Mouse (Mus musculus): Measurements from ENCODE around the gene Cep250. TPM values are rescaled to one million over a fixed set of nuclear protein-coding genes. Genes with fewer than 3 reads are reported as not detected.

Gene Cep250
- polyA plus RNA-seq, 1 experiment from 2014 or later = 32.1 TPM

DNA sequence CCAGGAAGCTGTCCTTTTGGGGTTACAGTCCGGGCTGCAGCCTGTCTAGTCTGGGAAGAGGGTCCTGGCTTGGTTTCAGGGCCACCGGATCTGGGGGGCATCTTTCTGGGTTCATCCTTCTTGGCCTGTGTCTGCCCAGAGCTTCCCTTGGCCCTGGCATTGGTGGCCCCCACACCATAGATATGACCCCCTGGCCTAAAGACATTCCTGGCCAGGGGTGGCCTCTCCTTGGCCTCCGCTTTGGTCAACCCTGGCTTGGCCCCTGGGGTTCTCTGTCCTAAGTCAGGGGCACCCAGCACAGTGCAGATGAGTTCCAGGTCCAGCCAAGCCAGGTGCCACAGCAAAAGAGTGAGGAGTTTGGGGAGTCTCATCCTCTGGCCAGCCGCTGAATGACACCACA is 11.6 kb upstream of the Cep250 start:
- WGBS = 67% methylated on average over 4 of the region's 4 CpGs
- Histone ChIP-seq H3K36me3 (peaks cover 21% of the 10 kb centered on the region), H3K9ac (peak overlapping the region; percentile 75), H3K27ac (peak overlapping the region; percentile 96), H3K4me1 (peaks cover 78% of the 10 kb centered on the region), H3K4me2 (replicated peaks) (peak overlapping the region; percentile 72), H3K4me3 (peak overlapping the region; percentile 51), H3K9me3 (no peaks in the 10 kb centered on the region), H3K27me3 (no peaks in the 10 kb centered on the region)
- ATAC-seq (ENCODE audit: low FRiP score, low read depth) = no peak; the same call in 1 of the 2 replicates

DNA sequence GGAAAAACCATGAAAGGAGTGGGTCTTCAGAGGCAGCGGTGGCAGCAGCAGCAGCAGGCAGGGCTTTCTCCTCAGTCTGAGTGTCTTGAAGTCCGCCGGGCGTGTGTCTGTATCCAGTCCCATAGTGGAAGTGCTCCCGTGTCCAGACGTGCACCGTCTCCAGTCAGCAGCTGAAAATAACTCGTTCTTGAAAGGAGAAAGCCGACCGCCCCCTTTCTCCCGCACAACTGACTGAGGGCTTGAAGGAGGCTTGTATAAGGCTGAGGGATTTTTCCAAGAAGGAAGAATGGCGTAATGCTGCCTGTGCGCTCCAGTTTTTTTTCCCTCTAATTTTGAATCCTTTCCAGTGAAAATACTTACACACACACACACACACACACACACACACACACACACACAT is 11.1 kb upstream of the Cep250 start, which contains the start of gene Gdf5:
TSS of gene Gdf5 (minus strand) at position 244 of the 400 bp plus-strand sequence.
- Histone ChIP-seq H3K4me3 (peak within 1 kb of the TSS; percentile 51), H3K9me3 (no peaks in the 10 kb centered on the region), H3K9ac (peak within 1 kb of the TSS; percentile 75), H3K4me2 (replicated peaks) (peak within 1 kb of the TSS; percentile 72), H3K27me3 (no peaks in the 10 kb centered on the region), H3K27ac (peak within 1 kb of the TSS; percentile 96), H3K4me1 (peaks cover 80% of the 10 kb centered on the region), H3K36me3 (peaks cover 16% of the 10 kb centered on the region)
- 13% methylated on average over 12 of the region's 13 CpGs for WGBS
- peak; percentile 64 for ATAC-seq (ENCODE audit: low FRiP score, low read depth)

DNA sequence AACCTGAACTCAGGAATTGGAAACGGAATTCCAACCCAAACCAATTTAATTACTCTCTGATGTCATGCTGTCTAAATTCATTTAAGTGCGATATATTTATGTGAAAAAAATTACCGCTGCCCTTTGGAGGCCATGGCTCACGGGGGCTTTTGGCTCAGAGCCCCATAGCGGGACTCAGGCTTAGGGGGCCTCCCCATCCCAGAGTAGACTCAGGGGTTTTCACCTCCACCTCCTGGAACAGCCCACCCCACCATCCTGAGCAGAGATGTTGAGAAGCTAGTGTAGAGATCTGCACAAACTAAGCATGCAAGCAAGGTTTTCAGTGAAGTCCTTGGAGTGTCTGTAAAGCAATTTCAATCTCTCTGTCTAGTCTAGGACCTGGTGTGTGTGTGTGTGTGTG is 10.7 kb upstream of the Cep250 start:
- Histone ChIP-seq H3K4me2 (replicated peaks) (peak overlapping the region; percentile 72), H3K9me3 (no peaks in the 10 kb centered on the region), H3K4me3 (peak overlapping the region; percentile 51), H3K9ac (no peak overlapping the region), H3K36me3 (peaks cover 12% of the 10 kb centered on the region; the same call in 1 of the 2 replicates), H3K4me1 (peaks cover 81% of the 10 kb centered on the region), H3K27ac (peak overlapping the region; percentile 75; the same call in 1 of the 2 replicates), H3K27me3 (no peaks in the 10 kb centered on the region)
- ATAC-seq (ENCODE audit: low FRiP score, low read depth) = peak; percentile 57
- 15% methylated on average over 5 of the region's 5 CpGs for WGBS

DNA sequence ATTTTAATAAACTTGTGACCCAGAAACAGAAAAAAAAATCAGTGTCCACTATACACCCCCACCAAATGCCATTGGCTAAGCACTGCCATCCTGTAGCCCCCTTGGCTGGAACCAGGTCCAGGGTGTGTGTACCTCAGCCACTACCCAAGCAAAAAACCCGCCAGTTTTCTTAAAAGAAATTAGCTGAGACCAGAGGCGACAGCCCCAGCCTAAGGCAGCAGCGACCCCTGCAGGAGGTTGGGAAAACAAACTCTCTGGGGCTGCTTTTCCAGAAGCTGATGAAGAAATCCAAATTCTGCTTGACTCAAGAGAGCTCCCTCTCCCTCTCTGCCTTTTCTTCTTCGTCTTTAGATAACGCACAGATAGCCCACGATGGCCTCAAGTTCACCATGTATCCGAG is 10.2 kb upstream of the Cep250 start:
- 4% methylated on average over 7 of the region's 7 CpGs for WGBS
- peak; percentile 29; the same call in 1 of the 2 replicates for ATAC-seq (ENCODE audit: low FRiP score, low read depth)
- peak overlapping the region; percentile 72 for H3K4me2 ChIP-seq (replicated peaks)
- H3K4me1 ChIP-seq = peaks cover 78% of the 10 kb centered on the region
- H3K27me3 ChIP-seq = no peaks in the 10 kb centered on the region
- H3K9ac ChIP-seq = no peak overlapping the region
- H3K27ac ChIP-seq = peak overlapping the region; percentile 75; the same call in 1 of the 2 replicates
- H3K9me3 ChIP-seq = no peaks in the 10 kb centered on the region
- peaks cover 8% of the 10 kb centered on the region; the same call in 1 of the 2 replicates for H3K36me3 ChIP-seq
- no peak overlapping the region for H3K4me3 ChIP-seq

DNA sequence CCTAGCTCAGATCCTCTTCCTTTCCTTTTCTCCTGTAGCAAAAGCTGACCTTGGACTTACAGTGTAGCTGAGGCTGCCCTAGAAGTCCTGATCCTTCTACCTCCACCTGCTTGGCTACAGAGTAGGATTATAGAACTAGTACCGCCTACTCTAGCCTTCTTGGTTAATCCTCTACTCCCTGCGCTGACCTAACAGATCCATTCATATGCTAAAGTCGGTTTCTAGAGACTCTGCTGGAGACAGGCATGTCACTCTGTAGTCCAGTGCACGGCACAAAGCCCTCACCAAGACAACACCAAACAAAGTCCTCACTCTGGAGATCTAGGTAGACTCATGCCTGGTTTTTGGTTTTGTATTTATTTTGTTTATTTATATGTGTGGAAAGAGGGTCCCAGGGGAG is 9.8 kb upstream of the Cep250 start:
- H3K27ac ChIP-seq = peak overlapping the region; percentile 75; the same call in 1 of the 2 replicates
- peaks cover 74% of the 10 kb centered on the region for H3K4me1 ChIP-seq
- ATAC-seq (ENCODE audit: low FRiP score, low read depth) = no peak
- H3K9ac ChIP-seq = no peak overlapping the region
- H3K4me3 ChIP-seq = no peak overlapping the region
- whole genome bisulfite sequencing = 32% methylated on average over 4 of the region's 4 CpGs
- no peaks in the 10 kb centered on the region for H3K9me3 ChIP-seq
- no peaks in the 10 kb centered on the region for H3K27me3 ChIP-seq
- H3K4me2 ChIP-seq (replicated peaks) = peak overlapping the region; percentile 72
- H3K36me3 ChIP-seq = peaks cover 4% of the 10 kb centered on the region; the same call in 1 of the 2 replicates

DNA sequence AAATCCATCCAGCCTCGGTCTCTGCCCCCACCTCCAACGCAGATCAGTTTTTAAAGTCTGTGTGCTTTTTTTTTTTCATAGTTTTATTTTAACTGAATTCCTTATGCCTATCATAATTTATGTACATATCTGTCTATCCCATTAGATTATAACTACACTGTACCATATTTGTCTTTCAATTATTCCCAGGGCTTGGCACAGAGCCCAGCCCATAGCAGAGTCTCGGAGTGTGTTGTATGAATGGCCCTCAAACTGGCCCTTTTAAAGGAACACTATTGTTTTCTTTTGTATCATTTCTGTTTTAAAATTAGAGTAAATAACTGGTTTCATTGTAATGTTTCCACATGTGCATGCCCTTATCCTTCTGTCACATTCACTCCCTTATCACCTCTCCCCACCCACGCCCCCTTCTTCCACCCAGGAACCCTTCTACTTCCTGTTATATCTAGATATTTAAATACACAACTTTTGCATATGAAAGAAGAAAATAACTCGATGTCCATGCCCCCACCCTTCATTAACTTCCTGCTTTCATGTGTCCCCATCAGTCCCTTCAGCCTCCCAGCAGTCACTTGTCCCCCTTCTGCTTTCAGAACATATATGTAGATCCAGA is 8.8 kb upstream of the Cep250 start:
- Histone ChIP-seq H3K9ac (no peak overlapping the region), H3K36me3 (no peaks in the 10 kb centered on the region), H3K27me3 (no peaks in the 10 kb centered on the region), H3K4me1 (peaks cover 64% of the 10 kb centered on the region), H3K9me3 (no peaks in the 10 kb centered on the region), H3K27ac (no peak overlapping the region), H3K4me2 (replicated peaks) (no peak overlapping the region), H3K4me3 (no peak overlapping the region)
- no peak for ATAC-seq (ENCODE audit: low FRiP score, low read depth)
- 53% methylated on average over 5 of the region's 5 CpGs for WGBS

DNA sequence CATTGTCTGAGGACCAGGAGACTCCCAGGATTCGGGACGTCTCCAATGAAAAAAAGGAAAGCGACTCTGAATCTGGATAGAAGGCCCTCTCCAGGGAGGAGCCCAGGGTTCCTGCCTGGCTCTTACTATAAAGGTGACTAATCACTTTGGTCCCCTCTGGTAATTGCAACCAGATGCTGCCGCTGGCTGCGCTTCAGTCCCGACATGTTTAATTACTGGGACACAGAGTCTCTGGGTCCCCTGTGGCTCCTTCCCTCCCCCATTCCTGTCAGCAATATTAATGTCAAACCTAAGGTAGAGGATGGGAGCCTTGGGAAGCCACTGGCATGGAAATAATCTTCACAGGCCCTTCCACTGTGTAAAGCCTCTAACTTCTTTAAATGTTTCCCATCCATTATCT is 6.9 kb upstream of the Cep250 start:
- Histone ChIP-seq H3K4me1 (peaks cover 47% of the 10 kb centered on the region), H3K9ac (no peak overlapping the region), H3K4me3 (no peak overlapping the region), H3K4me2 (replicated peaks) (peak overlapping the region; percentile 30), H3K9me3 (no peaks in the 10 kb centered on the region), H3K27me3 (no peaks in the 10 kb centered on the region), H3K36me3 (no peaks in the 10 kb centered on the region), H3K27ac (no peak overlapping the region)
- WGBS = 7% methylated on average over 6 of the region's 6 CpGs
- ATAC-seq (ENCODE audit: low FRiP score, low read depth) = no peak

DNA sequence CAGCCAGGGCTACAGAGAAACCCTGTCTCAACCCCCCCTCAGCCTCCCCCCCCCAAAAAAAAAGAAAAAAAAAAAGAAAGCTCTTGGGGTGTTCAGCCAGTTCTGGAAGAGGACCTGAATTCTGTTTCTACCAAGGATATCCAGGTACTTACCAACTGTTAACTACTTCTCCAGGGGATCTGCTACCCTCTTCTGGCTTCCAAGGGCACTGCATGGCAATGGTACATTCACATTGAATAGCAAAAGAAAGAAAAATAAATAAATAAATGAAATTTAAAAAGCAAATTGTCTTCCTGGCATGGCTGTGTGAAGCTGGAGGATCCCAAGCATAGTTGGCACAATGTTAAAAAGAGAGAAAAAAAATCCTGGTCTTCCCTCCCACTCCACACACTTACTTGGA is 4.3 kb upstream of the Cep250 start:
- Histone ChIP-seq H3K4me3 (no peak overlapping the region), H3K27ac (no peak overlapping the region), H3K4me1 (peaks cover 22% of the 10 kb centered on the region), H3K9me3 (no peaks in the 10 kb centered on the region), H3K9ac (no peak overlapping the region), H3K27me3 (no peaks in the 10 kb centered on the region), H3K4me2 (replicated peaks) (no peak overlapping the region), H3K36me3 (no peaks in the 10 kb centered on the region)
- ATAC-seq (ENCODE audit: low FRiP score, low read depth) = no peak

DNA sequence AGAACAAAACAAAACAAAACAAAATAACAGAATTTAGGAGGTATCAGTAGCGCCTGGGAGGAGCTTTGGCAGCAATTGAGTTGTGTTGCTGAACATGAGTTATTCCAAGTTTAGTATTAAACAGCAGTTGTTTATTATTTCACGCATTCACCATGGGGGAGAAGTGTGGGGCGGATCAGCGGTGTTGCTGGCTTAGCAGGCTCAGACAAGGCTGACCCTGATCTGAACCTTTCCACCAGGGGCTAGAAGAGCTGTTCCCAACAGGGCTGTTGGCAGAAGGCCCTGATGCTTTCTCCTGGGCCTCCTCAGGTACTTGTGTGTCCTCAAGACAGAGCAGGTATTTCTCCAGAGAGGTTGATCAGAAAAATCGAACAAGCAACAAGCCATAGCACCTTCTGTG is 3.7 kb downstream of the Cep250 start:
- 86% methylated on average over 5 of the region's 5 CpGs for WGBS
- H3K9ac ChIP-seq = no peak overlapping the region
- H3K4me2 ChIP-seq (replicated peaks) = no peak overlapping the region
- no peaks in the 10 kb centered on the region for H3K27me3 ChIP-seq
- H3K4me1 ChIP-seq = peaks cover 20% of the 10 kb centered on the region
- no peak for ATAC-seq (ENCODE audit: low FRiP score, low read depth)
- H3K27ac ChIP-seq = no peak overlapping the region
- peaks cover 44% of the 10 kb centered on the region for H3K36me3 ChIP-seq
- H3K4me3 ChIP-seq = no peak overlapping the region
- H3K9me3 ChIP-seq = no peaks in the 10 kb centered on the region

DNA sequence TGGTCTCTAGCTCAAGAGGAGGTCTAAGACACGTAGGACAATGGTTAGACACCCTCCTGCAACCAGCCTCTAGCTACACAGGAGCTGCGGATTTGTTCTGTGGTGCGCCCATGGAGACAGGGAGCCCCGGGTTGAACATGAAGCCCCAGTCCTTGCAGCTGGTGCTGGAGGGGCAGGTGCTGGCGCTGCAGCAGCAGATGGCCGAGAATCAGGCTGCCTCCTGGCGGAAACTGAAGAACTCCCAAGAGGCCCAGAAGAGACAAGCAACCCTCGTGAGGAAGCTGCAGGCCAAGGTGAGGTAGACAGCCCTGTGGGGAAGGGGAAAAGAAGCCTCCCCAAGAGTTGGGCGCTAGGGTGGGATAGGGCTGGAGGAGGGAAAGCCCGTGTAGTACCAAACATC is 5.6 kb downstream of the Cep250 start:
- no peak for ATAC-seq (ENCODE audit: low FRiP score, low read depth)
- Histone ChIP-seq H3K4me1 (peaks cover 20% of the 10 kb centered on the region), H3K4me3 (no peak overlapping the region), H3K27me3 (no peaks in the 10 kb centered on the region), H3K27ac (no peak overlapping the region), H3K9me3 (no peaks in the 10 kb centered on the region), H3K4me2 (replicated peaks) (no peak overlapping the region), H3K36me3 (peaks cover 61% of the 10 kb centered on the region), H3K9ac (no peak overlapping the region)
- 81% methylated on average over 10 of the region's 10 CpGs for WGBS

DNA sequence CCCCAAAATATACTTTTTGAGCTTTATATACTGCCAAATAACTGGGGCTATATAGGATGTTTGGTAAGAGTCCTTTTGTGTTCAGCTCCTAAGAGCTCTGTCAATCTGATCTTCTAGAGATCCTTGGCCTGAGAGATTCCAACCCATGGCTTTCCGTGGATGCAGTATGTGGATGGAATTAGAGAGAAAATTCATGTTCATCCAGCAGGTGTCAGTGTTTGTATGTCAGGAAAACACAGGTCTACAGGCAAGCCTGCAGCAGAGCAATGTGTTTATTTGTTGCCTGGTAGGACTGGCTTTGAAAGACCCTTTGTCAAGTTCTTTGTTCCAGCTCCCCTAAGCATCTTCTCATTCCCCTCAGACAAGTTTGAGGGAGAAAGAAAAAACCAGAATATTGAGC is 6.7 kb downstream of the Cep250 start:
- WGBS = 40% methylated on average over 1 of the region's 1 CpGs
- H3K4me2 ChIP-seq (replicated peaks) = no peak overlapping the region
- H3K4me3 ChIP-seq = no peak overlapping the region
- H3K27ac ChIP-seq = no peak overlapping the region
- peaks cover 11% of the 10 kb centered on the region; the same call in 1 of the 2 replicates for H3K4me1 ChIP-seq
- H3K27me3 ChIP-seq = no peaks in the 10 kb centered on the region
- no peak; the same call in 1 of the 2 replicates for ATAC-seq (ENCODE audit: low FRiP score, low read depth)
- H3K9me3 ChIP-seq = no peaks in the 10 kb centered on the region
- H3K36me3 ChIP-seq = peaks cover 72% of the 10 kb centered on the region
- H3K9ac ChIP-seq = no peak overlapping the region

DNA sequence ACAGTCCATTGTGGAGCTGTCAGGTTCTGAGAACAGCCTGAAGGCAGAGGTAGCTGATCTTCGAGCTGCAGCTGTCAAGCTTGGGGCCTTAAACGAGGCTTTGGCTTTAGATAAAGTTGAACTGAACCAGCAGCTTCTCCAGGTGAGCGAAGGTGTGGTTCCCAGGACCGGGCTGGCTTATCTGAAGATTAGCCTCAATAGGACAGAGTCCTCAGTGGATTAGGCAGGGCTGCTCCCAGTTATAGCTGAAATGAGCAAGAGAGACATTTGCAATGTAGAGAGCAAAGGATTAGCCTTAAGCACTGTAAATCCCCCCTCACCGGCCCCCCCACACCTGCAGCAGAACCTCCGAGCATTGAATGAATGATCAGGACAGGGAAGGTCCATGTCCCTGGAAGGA is 17.1 kb downstream of the Cep250 start:
- H3K4me1 ChIP-seq = no peaks in the 10 kb centered on the region
- 88% methylated on average over 6 of the region's 6 CpGs for WGBS
- no peak overlapping the region for H3K4me2 ChIP-seq (replicated peaks)
- H3K36me3 ChIP-seq = peaks cover 90% of the 10 kb centered on the region
- H3K9ac ChIP-seq = no peak overlapping the region
- no peak for ATAC-seq (ENCODE audit: low FRiP score, low read depth)
- H3K27me3 ChIP-seq = no peaks in the 10 kb centered on the region
- H3K9me3 ChIP-seq = no peaks in the 10 kb centered on the region
- no peak overlapping the region for H3K27ac ChIP-seq
- no peak overlapping the region for H3K4me3 ChIP-seq
